Mouse (Mus musculus): ENCODE data around the gene Fam221a. TPM values are rescaled to one million over a fixed set of nuclear protein-coding genes. Genes with fewer than 3 reads are reported as not detected.

The Fam221a gene
- polyA plus RNA-seq, 1 experiment from 2014 or later = 6.0 TPM

- Histone ChIP-seq H3K27me3 (ENCODE audit: control insufficient read depth, insufficient read depth, low read length) (no peaks in the 10 kb centered on the region), H3K27ac (ENCODE audit: low read depth, low read length) (no peak overlapping the region), H3K4me2 (no peak overlapping the region), H3K36me3 (ENCODE audit: control insufficient read depth, insufficient read depth, low read length) (no peaks in the 10 kb centered on the region), H3K9me3 (ENCODE audit: control insufficient read depth, low read length) (no peaks in the 10 kb centered on the region), H3K4me1 (ENCODE audit: control insufficient read depth, insufficient read depth, low read length) (no peaks in the 10 kb centered on the region), H3K4me3 (ENCODE audit: low read depth, low read length) (no peak overlapping the region), H3K9ac (ENCODE audit: low read length) (no peak overlapping the region)
- DNase-seq (ENCODE audit: low spot score, missing footprints) (no peak), ATAC-seq (ENCODE audit: low FRiP score) (no peak)
Measured at GRCm38 (mm10) chr6:49360420-49360819, 7.1 kb upstream of the Fam221a start.

- no peak for ATAC-seq (ENCODE audit: low FRiP score)
- H3K27ac ChIP-seq (ENCODE audit: low read depth, low read length) = no peak overlapping the region
- WGBS = 39% methylated on average over 3 of the region's 3 CpGs
- H3K36me3 ChIP-seq (ENCODE audit: control insufficient read depth, insufficient read depth, low read length) = no peaks in the 10 kb centered on the region
- H3K4me1 ChIP-seq (ENCODE audit: control insufficient read depth, insufficient read depth, low read length) = 0 out of 2 replicates have a peak, but pooled peaks cover 2% of the 10 kb centered on the region
- H3K9ac ChIP-seq (ENCODE audit: low read length) = peak overlapping the region; percentile 60; the same call in 1 of the 2 replicates
- peak overlapping the region; percentile 40 for H3K4me3 ChIP-seq (ENCODE audit: low read depth, low read length)
- no peaks in the 10 kb centered on the region for H3K9me3 ChIP-seq (ENCODE audit: control insufficient read depth, low read length)
- H3K4me2 ChIP-seq = peak overlapping the region; percentile 72
- no peaks in the 10 kb centered on the region for H3K27me3 ChIP-seq (ENCODE audit: control insufficient read depth, insufficient read depth, low read length)
- peak; percentile 89 for DNase-seq (ENCODE audit: low spot score, missing footprints)
Measured at GRCm38 (mm10) chr6:49368212-49368611, 673 bp downstream of the Fam221a start.

- H3K9ac ChIP-seq (ENCODE audit: low read length) = no peak overlapping the region
- DNase-seq (ENCODE audit: low spot score, missing footprints) = no peak
- 79% methylated on average over 4 of the region's 4 CpGs for WGBS
- no peaks in the 10 kb centered on the region for H3K27me3 ChIP-seq (ENCODE audit: control insufficient read depth, insufficient read depth, low read length)
- no peak for ATAC-seq (ENCODE audit: low FRiP score)
- no peak overlapping the region for H3K27ac ChIP-seq (ENCODE audit: low read depth, low read length)
- no peaks in the 10 kb centered on the region for H3K9me3 ChIP-seq (ENCODE audit: control insufficient read depth, low read length)
- H3K36me3 ChIP-seq (ENCODE audit: control insufficient read depth, insufficient read depth, low read length) = no peaks in the 10 kb centered on the region
- H3K4me1 ChIP-seq (ENCODE audit: control insufficient read depth, insufficient read depth, low read length) = 0 out of 2 replicates have a peak, but pooled peaks cover 2% of the 10 kb centered on the region
- H3K4me2 ChIP-seq = no peak overlapping the region
- no peak overlapping the region for H3K4me3 ChIP-seq (ENCODE audit: low read depth, low read length)
Measured at GRCm38 (mm10) chr6:49372705-49373104, 5.2 kb downstream of the Fam221a start.

- WGBS = 81% methylated on average over 2 of the region's 2 CpGs
- Histone ChIP-seq H3K27me3 (ENCODE audit: control insufficient read depth, insufficient read depth, low read length) (no peaks in the 10 kb centered on the region), H3K9ac (ENCODE audit: low read length) (no peak overlapping the region), H3K4me1 (ENCODE audit: control insufficient read depth, insufficient read depth, low read length) (no peaks in the 10 kb centered on the region), H3K27ac (ENCODE audit: low read depth, low read length) (no peak overlapping the region), H3K36me3 (ENCODE audit: control insufficient read depth, insufficient read depth, low read length) (no peaks in the 10 kb centered on the region), H3K9me3 (ENCODE audit: control insufficient read depth, low read length) (no peaks in the 10 kb centered on the region), H3K4me3 (ENCODE audit: low read depth, low read length) (no peak overlapping the region), H3K4me2 (no peak overlapping the region)
- DNase-seq (ENCODE audit: low spot score, missing footprints) (no peak), ATAC-seq (ENCODE audit: low FRiP score) (no peak)
Measured at GRCm38 (mm10) chr6:49373943-49374342, 6.4 kb downstream of the Fam221a start.

- Histone ChIP-seq H3K4me1 (ENCODE audit: control insufficient read depth, insufficient read depth, low read length) (no peaks in the 10 kb centered on the region), H3K27me3 (ENCODE audit: control insufficient read depth, insufficient read depth, low read length) (no peaks in the 10 kb centered on the region), H3K9ac (ENCODE audit: low read length) (no peak overlapping the region), H3K9me3 (ENCODE audit: control insufficient read depth, low read length) (no peaks in the 10 kb centered on the region), H3K36me3 (ENCODE audit: control insufficient read depth, insufficient read depth, low read length) (no peaks in the 10 kb centered on the region), H3K27ac (ENCODE audit: low read depth, low read length) (no peak overlapping the region), H3K4me2 (no peak overlapping the region), H3K4me3 (ENCODE audit: low read depth, low read length) (no peak overlapping the region)
- DNase-seq (ENCODE audit: low spot score, missing footprints) (no peak), ATAC-seq (ENCODE audit: low FRiP score) (no peak)
- 68% methylated on average over 12 of the region's 12 CpGs for WGBS
Measured at GRCm38 (mm10) chr6:49378328-49378727, 10.8 kb downstream of the Fam221a start.

- H3K9me3 ChIP-seq (ENCODE audit: control insufficient read depth, low read length) = no peaks in the 10 kb centered on the region
- DNase-seq (ENCODE audit: low spot score, missing footprints) (no peak), ATAC-seq (ENCODE audit: low FRiP score) (no peak)
- H3K4me3 ChIP-seq (ENCODE audit: low read depth, low read length) = no peak overlapping the region
- no peak overlapping the region for H3K4me2 ChIP-seq
- no peaks in the 10 kb centered on the region for H3K27me3 ChIP-seq (ENCODE audit: control insufficient read depth, insufficient read depth, low read length)
- no peak overlapping the region for H3K27ac ChIP-seq (ENCODE audit: low read depth, low read length)
- H3K4me1 ChIP-seq (ENCODE audit: control insufficient read depth, insufficient read depth, low read length) = no peaks in the 10 kb centered on the region
- WGBS = 56% methylated on average over 1 of the region's 1 CpGs
- H3K9ac ChIP-seq (ENCODE audit: low read length) = no peak overlapping the region
- H3K36me3 ChIP-seq (ENCODE audit: control insufficient read depth, insufficient read depth, low read length) = no peaks in the 10 kb centered on the region
Measured at GRCm38 (mm10) chr6:49394276-49394675, 26.7 kb downstream of the Fam221a start.

- Histone ChIP-seq H3K27me3 (ENCODE audit: control insufficient read depth, insufficient read depth, low read length) (no peaks in the 10 kb centered on the region), H3K4me2 (no peak within 1 kb of the TSS), H3K36me3 (ENCODE audit: control insufficient read depth, insufficient read depth, low read length) (no peaks in the 10 kb centered on the region), H3K4me1 (ENCODE audit: control insufficient read depth, insufficient read depth, low read length) (no peaks in the 10 kb centered on the region), H3K4me3 (ENCODE audit: low read depth, low read length) (no peak within 1 kb of the TSS), H3K27ac (ENCODE audit: low read depth, low read length) (no peak within 1 kb of the TSS), H3K9me3 (ENCODE audit: control insufficient read depth, low read length) (no peaks in the 10 kb centered on the region), H3K9ac (ENCODE audit: low read length) (no peak within 1 kb of the TSS)
- DNase-seq (ENCODE audit: low spot score, missing footprints) (no peak), ATAC-seq (ENCODE audit: low FRiP score) (no peak)
- WGBS = 82% methylated on average over 34 of the region's 34 CpGs
Measured at GRCm38 (mm10) chr6:49395316-49395715, 27.8 kb downstream of the Fam221a start, which contains the start of gene Stk31. TSS of gene Stk31 (plus strand) at chr6:49395604.

- ATAC-seq (ENCODE audit: low FRiP score) (no peak), DNase-seq (ENCODE audit: low spot score, missing footprints) (peak; percentile 87)
- Histone ChIP-seq H3K4me2 (no peak overlapping the region), H3K27me3 (ENCODE audit: control insufficient read depth, insufficient read depth, low read length) (no peaks in the 10 kb centered on the region), H3K4me1 (ENCODE audit: control insufficient read depth, insufficient read depth, low read length) (no peaks in the 10 kb centered on the region), H3K4me3 (ENCODE audit: low read depth, low read length) (no peak overlapping the region), H3K27ac (ENCODE audit: low read depth, low read length) (no peak overlapping the region), H3K36me3 (ENCODE audit: control insufficient read depth, insufficient read depth, low read length) (no peaks in the 10 kb centered on the region), H3K9ac (ENCODE audit: low read length) (no peak overlapping the region), H3K9me3 (ENCODE audit: control insufficient read depth, low read length) (no peaks in the 10 kb centered on the region)
Measured at GRCm38 (mm10) chr6:49397466-49397865, 29.9 kb downstream of the Fam221a start.

GRCm38 (mm10) chr6:49398365-49398764 is 30.8 kb downstream of the Fam221a start:
- Histone ChIP-seq H3K27me3 (ENCODE audit: control insufficient read depth, insufficient read depth, low read length) (no peaks in the 10 kb centered on the region), H3K27ac (ENCODE audit: low read depth, low read length) (no peak overlapping the region), H3K9ac (ENCODE audit: low read length) (no peak overlapping the region), H3K4me1 (ENCODE audit: control insufficient read depth, insufficient read depth, low read length) (no peaks in the 10 kb centered on the region), H3K9me3 (ENCODE audit: control insufficient read depth, low read length) (no peaks in the 10 kb centered on the region), H3K4me2 (no peak overlapping the region), H3K36me3 (ENCODE audit: control insufficient read depth, insufficient read depth, low read length) (no peaks in the 10 kb centered on the region), H3K4me3 (ENCODE audit: low read depth, low read length) (no peak overlapping the region)
- ATAC-seq (ENCODE audit: low FRiP score) (no peak), DNase-seq (ENCODE audit: low spot score, missing footprints) (peak; percentile 84)

GRCm38 (mm10) chr6:49410830-49411229 is 43.3 kb downstream of the Fam221a start:
- Histone ChIP-seq H3K27ac (ENCODE audit: low read depth, low read length) (no peak overlapping the region), H3K9ac (ENCODE audit: low read length) (no peak overlapping the region), H3K9me3 (ENCODE audit: control insufficient read depth, low read length) (no peaks in the 10 kb centered on the region), H3K4me2 (no peak overlapping the region), H3K27me3 (ENCODE audit: control insufficient read depth, insufficient read depth, low read length) (no peaks in the 10 kb centered on the region), H3K4me1 (ENCODE audit: control insufficient read depth, insufficient read depth, low read length) (no peaks in the 10 kb centered on the region), H3K36me3 (ENCODE audit: control insufficient read depth, insufficient read depth, low read length) (no peaks in the 10 kb centered on the region), H3K4me3 (ENCODE audit: low read depth, low read length) (no peak overlapping the region)
- 94% methylated on average over 3 of the region's 3 CpGs for WGBS
- ATAC-seq (ENCODE audit: low FRiP score) = no peak
- DNase-seq (ENCODE audit: low spot score, missing footprints) = no peak
